Mouse (Mus musculus) kidney, adult 2 months (tissue): ENCODE data around the gene Klhl12. TPM values are rescaled to one million over a fixed set of nuclear protein-coding genes. Genes with fewer than 3 reads are reported as not detected.

Experiments used
- DNase-seq: peaks from one replicate; pipeline ENCODE4 v3.0.0; 2021
- H3K27ac ChIP-seq: fragments of 200-500 bp; 2 replicates; pipeline ENCODE4 v1.5.1; 2012; ENCODE audit warnings: low read depth, low read length, control low read depth, inconsistent platforms; ENCODE audit not compliant: insufficient read depth
- H3K27me3 ChIP-seq: fragments of 200-500 bp; replicated peaks from 2 replicates; pipeline ENCODE4 v1.6.1; 2012; ENCODE audit warnings: mild to moderate bottlenecking, moderate library complexity, low read length, inconsistent platforms; ENCODE audit not compliant: control insufficient read depth, insufficient read depth
- H3K36me3 ChIP-seq: fragments of 200-500 bp; 2 replicates; pipeline ENCODE4 v1.6.1; 2012; ENCODE audit warnings: mild to moderate bottlenecking, moderate library complexity, low read length, inconsistent platforms; ENCODE audit not compliant: control insufficient read depth, insufficient read depth
- H3K4me1 ChIP-seq: fragments of 200-500 bp; 2 replicates; pipeline ENCODE4 v1.6.1; 2011; ENCODE audit warnings: low read length; ENCODE audit not compliant: control insufficient read depth, insufficient read depth
- H3K4me3 ChIP-seq: fragments of 200-500 bp; 2 replicates; pipeline ENCODE4 v1.5.1; 2011; ENCODE audit warnings: mild to moderate bottlenecking, low read depth, low read length, control low read depth; ENCODE audit not compliant: insufficient read depth
- CTCF ChIP-seq: fragments of 200-500 bp; conservative IDR thresholded peaks from 2 replicates; pipeline ENCODE4 v1.5.1; 2011; ENCODE audit warnings: low read depth, mild to moderate bottlenecking, control low read depth, low read length, moderate library complexity, mixed read lengths; ENCODE audit not compliant: insufficient read depth, insufficient read length
- POLR2A ChIP-seq: fragments of 200-500 bp; IDR thresholded peaks from one replicate; pipeline ENCODE4 v1.6.1; 2011; ENCODE audit warnings: low read depth, low read length, control low read depth
- WGBS: fragments of 180-500 bp; shearing (Covaris S2); methylation state at CpG from one replicate; pipeline ENCODE4 v1.1.7; 2018; 5-methylcytosine and 5-hydroxymethylcytosine counted together
- polyA plus RNA-seq: library from polyadenylated mRNA; depleted of rRNA; stranded (reverse); fragments of >200 nt; gene quantifications from 2 replicates; pipeline ENCODE4 v1.2.3, GENCODE M21; 2012

The Klhl12 gene
- polyA plus RNA-seq, 1 experiment, result 9.6 TPM

DNA sequence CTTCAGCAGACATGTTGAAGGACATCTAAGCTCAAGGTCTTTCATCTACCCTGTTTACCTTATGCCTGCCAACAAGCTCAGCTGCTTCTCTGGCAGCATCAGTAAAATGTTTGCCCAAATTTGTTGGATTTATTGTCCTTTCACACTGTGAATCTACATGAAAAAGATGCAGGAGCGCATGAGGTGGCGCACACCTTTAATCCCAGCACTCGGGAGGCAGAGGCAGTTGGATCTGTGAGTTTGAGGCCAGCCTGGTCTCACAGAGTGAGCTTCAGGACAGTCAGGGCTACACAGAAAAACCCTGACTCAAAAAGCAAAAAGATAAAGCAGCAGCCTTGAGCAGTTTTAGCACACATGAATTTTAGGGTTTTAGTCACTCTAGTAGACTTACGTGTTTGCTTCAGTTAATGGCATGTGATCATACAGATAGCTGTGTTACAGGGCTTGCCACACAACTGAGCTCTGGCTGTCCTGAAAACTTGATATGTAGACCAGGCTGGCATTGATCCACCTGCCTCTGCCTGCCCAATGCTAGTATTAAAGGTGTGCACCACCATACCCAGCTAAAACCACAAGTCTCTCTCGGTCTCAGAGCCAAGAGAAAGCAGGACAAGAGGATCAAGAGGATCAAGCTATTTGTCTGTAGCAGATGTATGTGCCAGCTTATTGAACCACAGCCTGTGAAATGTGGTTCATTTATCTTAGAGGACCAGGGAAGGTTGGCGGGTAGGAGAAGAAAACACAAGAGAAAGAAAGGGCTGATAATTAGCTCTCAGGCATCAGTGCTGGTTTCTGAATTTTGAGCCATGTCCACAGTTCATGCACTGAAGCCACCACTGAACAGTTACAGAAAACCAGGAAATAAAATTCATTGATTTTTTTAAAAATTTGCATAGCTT lies 35.8 kb downstream of the Klhl12 start:
- Histone ChIP-seq H3K4me1 (peaks cover 4% of the 10 kb centered on the region), H3K4me3 (no peak overlapping the region), H3K27ac (no peak overlapping the region), H3K36me3 (no peaks in the 10 kb centered on the region; the same call in none of the 2 replicates), H3K27me3 (no peaks in the 10 kb centered on the region)
- DNase-seq, result no peak
- 94% methylated on average over 6 of the region's 6 CpGs for WGBS
- TF ChIP-seq CTCF (no peak), POLR2A (no peak)

DNA sequence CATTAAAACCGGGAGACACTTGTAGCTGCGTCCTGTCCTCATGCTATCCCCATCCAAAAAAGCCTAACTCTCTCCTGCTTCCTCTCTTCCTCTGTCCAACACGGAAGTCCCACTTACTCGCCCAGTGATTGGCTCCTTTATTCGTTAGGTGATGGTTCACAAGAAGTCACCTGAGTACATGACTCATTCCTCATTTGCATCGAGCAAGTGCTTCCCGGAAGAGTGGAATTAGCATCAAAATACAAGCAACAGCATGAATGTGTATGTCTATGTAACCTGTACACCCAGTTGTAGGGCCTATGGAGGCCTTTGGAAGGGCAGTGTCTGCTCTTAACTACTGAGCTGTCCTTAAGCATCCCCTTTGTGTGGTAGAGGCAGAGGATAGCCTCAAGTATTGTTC lies 36.9 kb downstream of the Klhl12 start:
- WGBS, result 73% methylated on average over 7 of the region's 7 CpGs
- H3K27ac ChIP-seq, result no peak overlapping the region
- DNase-seq, result no peak

DNA sequence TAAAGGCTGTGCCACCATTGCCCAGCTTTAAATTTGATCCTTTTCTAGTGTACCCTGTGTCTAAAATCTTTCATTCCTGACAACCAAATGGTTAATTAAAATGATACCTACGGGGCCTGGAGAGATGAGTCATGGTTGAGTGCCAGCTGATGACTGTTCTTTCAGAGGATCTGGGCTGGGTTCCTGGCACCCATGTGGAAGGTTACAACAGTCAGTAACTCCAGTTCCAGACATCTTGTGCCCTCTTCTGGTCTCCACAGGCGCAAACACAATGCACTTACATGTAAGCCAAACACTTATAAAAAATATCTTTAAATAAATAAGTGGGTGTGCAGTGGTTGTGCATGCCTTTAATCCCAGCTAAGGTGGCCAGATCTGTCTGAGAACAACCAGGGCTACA lies 38.2 kb downstream of the Klhl12 start:
- H3K36me3 ChIP-seq, result no peaks in the 10 kb centered on the region; the same call in none of the 2 replicates
- no peak overlapping the region for H3K4me3 ChIP-seq
- H3K27me3 ChIP-seq, result no peaks in the 10 kb centered on the region
- 54% methylated on average over 2 of the region's 2 CpGs for WGBS
- peaks cover 6% of the 10 kb centered on the region for H3K4me1 ChIP-seq
- H3K27ac ChIP-seq, result no peak overlapping the region
- DNase-seq, result no peak
- TF ChIP-seq POLR2A, result no peak
- no peak for TF ChIP-seq CTCF

More for the DNA sequence above, 36.9 kb downstream of the Klhl12 start:
- Histone ChIP-seq H3K4me1 (peaks cover 6% of the 10 kb centered on the region), H3K4me3 (no peak overlapping the region), H3K27me3 (no peaks in the 10 kb centered on the region), H3K36me3 (no peaks in the 10 kb centered on the region; the same call in none of the 2 replicates)
- no peak for TF ChIP-seq CTCF
- no peak for TF ChIP-seq POLR2A

DNA sequence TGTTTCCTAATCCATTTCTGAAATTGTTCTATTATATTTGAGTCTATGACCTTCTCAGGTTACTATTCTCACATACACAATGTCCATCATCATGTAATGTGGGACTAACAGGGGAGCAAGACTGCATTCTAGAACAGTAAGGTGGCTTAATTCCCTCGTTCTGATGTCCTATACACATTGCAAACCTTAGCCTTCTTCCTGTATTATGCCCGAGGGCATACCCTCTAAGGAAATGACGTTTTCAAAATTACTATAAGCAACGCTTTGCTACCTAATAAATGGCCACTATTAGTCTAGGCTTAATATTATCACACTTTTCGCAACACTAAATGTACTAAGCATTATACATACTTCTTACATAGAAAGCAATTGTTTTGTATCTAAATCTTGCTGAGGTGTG lies 38.6 kb downstream of the Klhl12 start:
- Histone ChIP-seq H3K4me3 (peak overlapping the region; percentile 62), H3K4me1 (peaks cover 6% of the 10 kb centered on the region), H3K27me3 (no peaks in the 10 kb centered on the region), H3K36me3 (no peaks in the 10 kb centered on the region; the same call in none of the 2 replicates), H3K27ac (peak overlapping the region; percentile 91)
- WGBS, result 17% methylated on average over 5 of the region's 5 CpGs
- TF ChIP-seq POLR2A (no peak), CTCF (no peak)
- no peak for DNase-seq

DNA sequence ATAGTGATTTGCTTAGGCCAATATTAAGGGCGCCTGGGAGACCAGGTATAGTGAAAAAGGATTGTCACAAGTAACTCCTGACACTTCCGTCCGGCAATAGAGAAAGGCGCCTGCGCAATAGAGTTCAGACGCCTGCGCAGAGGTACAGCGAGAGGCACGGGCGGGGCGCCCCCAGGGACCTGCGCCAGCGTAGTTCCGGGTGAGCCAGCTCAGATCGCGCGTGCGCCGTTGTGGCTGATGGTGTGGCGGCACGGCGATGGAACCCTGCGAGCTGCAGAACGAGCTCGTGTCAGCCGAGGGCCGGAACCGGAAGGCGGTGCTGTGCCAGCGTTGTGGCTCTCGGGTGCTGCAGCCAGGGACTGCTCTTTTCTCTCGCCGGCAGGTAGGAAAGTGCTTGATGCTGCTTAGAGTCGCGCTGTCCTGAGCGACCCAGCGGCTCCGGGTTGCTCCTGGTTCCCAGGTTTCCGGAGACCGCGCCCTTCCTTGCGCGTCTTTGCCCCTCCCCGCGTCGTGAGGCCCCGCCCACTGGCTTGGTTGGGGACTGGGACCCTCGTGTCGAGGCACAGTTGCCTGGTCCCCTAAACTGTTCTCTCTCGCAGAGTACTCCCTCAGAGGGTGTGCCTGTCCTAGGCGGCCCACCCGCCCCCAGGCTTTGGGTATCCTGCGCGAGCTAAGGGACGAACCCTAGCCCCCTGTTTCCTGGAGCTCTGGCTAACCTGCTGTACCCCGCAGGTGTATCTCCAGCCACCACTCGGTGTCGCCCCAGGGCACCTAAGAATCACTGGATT lies 39.3 kb downstream of the Klhl12 start, which contains the start of gene Rabif:
Gene Rabif (plus strand): TSS at position 221 of the 788 bp plus-strand sequence.
- WGBS, result under 1% methylated on average over 58 of the region's 58 CpGs
- peak within 1 kb of the TSS; percentile 91 for H3K27ac ChIP-seq
- DNase-seq, result peak; percentile 99
- TF ChIP-seq POLR2A (peak; percentile 78), CTCF (peak; percentile 51)
- peaks cover 6% of the 10 kb centered on the region for H3K4me1 ChIP-seq
- no peaks in the 10 kb centered on the region; the same call in 1 of the 2 replicates for H3K36me3 ChIP-seq
- H3K27me3 ChIP-seq, result no peaks in the 10 kb centered on the region
- H3K4me3 ChIP-seq, result peak within 1 kb of the TSS; percentile 85

DNA sequence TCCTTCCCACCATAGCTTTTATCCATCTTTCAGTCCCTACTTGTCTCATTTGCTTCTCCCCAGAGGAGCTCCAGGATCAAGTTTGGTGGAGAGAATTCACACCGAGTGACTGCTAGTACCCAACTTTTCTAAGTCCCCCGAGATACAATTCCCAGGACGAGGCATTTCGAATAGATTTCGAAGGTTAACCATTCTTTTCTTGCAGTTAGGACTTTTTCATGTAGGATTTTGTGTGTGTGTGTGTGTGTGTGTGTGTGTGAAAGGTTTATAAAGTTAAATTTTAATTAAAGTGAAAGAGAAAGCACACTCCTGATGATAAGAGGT lies 39.8 kb downstream of the Klhl12 start:
- Histone ChIP-seq H3K36me3 (no peaks in the 10 kb centered on the region; the same call in 1 of the 2 replicates), H3K27ac (peak overlapping the region; percentile 90), H3K27me3 (no peaks in the 10 kb centered on the region), H3K4me3 (peak overlapping the region; percentile 85), H3K4me1 (peaks cover 6% of the 10 kb centered on the region)
- DNase-seq, result no peak
- no peak for TF ChIP-seq CTCF
- TF ChIP-seq POLR2A, result no peak
- WGBS, result 5% methylated on average over 5 of the region's 5 CpGs
